Comparison of ENCODE assay signal across 29 mouse cellular contexts in genomic region chr9:15869456-15869855, GRCm38 (mm10). TPM values are rescaled to one million over a fixed set of nuclear protein-coding genes. Genes with fewer than 3 reads are reported as not detected.
A peak's percentile ranks its signal among the peaks of the same experiment; 100 is the strongest.
DNase-seq lines count a peak whose midpoint lies in the region; ATAC-seq and TF ChIP-seq lines count a peak whose summit lies in the region.
"Had no signal": no experiment of that assay in that cellular context is flagged by ENCODE, and none has a peak within 500 bp of the region (broad histone marks: within the 10 kb centered on the region; RNA-seq: fewer than 3 reads in every experiment).

No protein-coding gene starts in this region.

- WGBS in forebrain, embryonic 14.5 days, result 37% methylated on average over 4 of the region's 4 CpGs
- 33% methylated on average over 4 of the region's 4 CpGs for WGBS in forebrain, postnatal 0 days
- WGBS in midbrain, embryonic 13.5 days, result 64% methylated on average over 4 of the region's 4 CpGs

- H3K27me3 ChIP-seq in forebrain, embryonic 14.5 days (replicated peaks; ENCODE audit: control insufficient read depth, insufficient read depth, low read length), result no peaks in the 10 kb centered on the region; the same call in 1 of the 2 replicates
- H3K27me3 ChIP-seq in forebrain, postnatal 0 days (ENCODE audit: insufficient read depth, low read length), result no peaks in the 10 kb centered on the region
- no peaks in the 10 kb centered on the region for H3K27me3 ChIP-seq in CH12.LX (replicated peaks)
- peaks cover 4% of the 10 kb centered on the region; the same call in 1 of the 2 replicates for H3K27me3 ChIP-seq in midbrain, embryonic 13.5 days

- no peak overlapping the region for H3K27ac ChIP-seq in forebrain, embryonic 14.5 days (ENCODE audit: low read depth, low read length)
- no peak overlapping the region for H3K27ac ChIP-seq in forebrain, postnatal 0 days (ENCODE audit: low read depth, low read length)
- no peak overlapping the region for H3K27ac ChIP-seq in CH12.LX (ENCODE audit: insufficient read depth, low read depth)
- H3K27ac ChIP-seq in midbrain, embryonic 13.5 days, result no peak overlapping the region
- H3K27ac ChIP-seq: embryonic facial prominence, embryonic 12.5 days; embryonic facial prominence, embryonic 15.5 days; forebrain, embryonic 13.5 days had no signal

- in situ Hi-C loops in CH12.LX (cut with MboI; ENCODE audit: low pct_ligation_motif_present, low pct_unique_long_range_greater_than_20kb, low sequenced_read_pairs), result loop anchor here (25.0 kb wide), 1 partner anchor 432 kb away; no protein-coding TSS in a partner anchor

- no peak overlapping the region for H3K9ac ChIP-seq in forebrain, embryonic 14.5 days (ENCODE audit: low read length)
- no peak overlapping the region for H3K9ac ChIP-seq in forebrain, postnatal 0 days
- no peak overlapping the region for H3K9ac ChIP-seq in CH12.LX (ENCODE audit: insufficient read depth, low read depth)
- H3K9ac ChIP-seq in midbrain, embryonic 13.5 days (replicated peaks), result no peak overlapping the region
- H3K9ac ChIP-seq: embryonic facial prominence, embryonic 12.5 days; embryonic facial prominence, embryonic 15.5 days; forebrain, embryonic 13.5 days had no signal

- H3K79me2 ChIP-seq in CH12.LX (replicated peaks; ENCODE audit: control insufficient read depth, extremely low read depth, insufficient read depth, poor library complexity, severe bottlenecking), result no peaks in the 10 kb centered on the region; the same call in 1 of the 2 replicates

- TF ChIP-seq RAD21 in CH12.LX (IDR thresholded peaks at IDR 0.05; ENCODE audit: low read depth, low read length), result no peak

- no peak for TF ChIP-seq POLR2A in CH12.LX (IDR thresholded peaks at IDR 0.05; ENCODE audit: low read depth, low read length)

- no peaks in the 10 kb centered on the region for H3K9me3 ChIP-seq in forebrain, embryonic 14.5 days (replicated peaks; ENCODE audit: control insufficient read depth, low read length)
- H3K9me3 ChIP-seq in forebrain, postnatal 0 days (ENCODE audit: low read length), result no peaks in the 10 kb centered on the region
- H3K9me3 ChIP-seq in CH12.LX (replicated peaks; ENCODE audit: low read length), result no peaks in the 10 kb centered on the region
- H3K9me3 ChIP-seq in midbrain, embryonic 13.5 days, result no peaks in the 10 kb centered on the region
- H3K9me3 ChIP-seq: embryonic facial prominence, embryonic 12.5 days; embryonic facial prominence, embryonic 15.5 days; forebrain, embryonic 13.5 days had no signal

- no peak for ATAC-seq in forebrain, embryonic 14.5 days
- no peak for ATAC-seq in forebrain, postnatal 0 days
- no peak for ATAC-seq in midbrain, embryonic 13.5 days
- ATAC-seq: CD4-positive, CD25-positive, alpha-beta regulatory T cell, adult 4 months; forebrain, embryonic 13.5 days; forebrain, embryonic 16.5 days had no signal

- no peak overlapping the region for H3K4me2 ChIP-seq in forebrain, embryonic 14.5 days (ENCODE audit: low read length)
- H3K4me2 ChIP-seq in forebrain, postnatal 0 days (ENCODE audit: low read depth), result no peak overlapping the region
- no peak overlapping the region for H3K4me2 ChIP-seq in CH12.LX (ENCODE audit: insufficient read depth, low read depth, poor library complexity, severe bottlenecking)
- H3K4me2 ChIP-seq in midbrain, embryonic 13.5 days (replicated peaks), result no peak overlapping the region
- H3K4me2 ChIP-seq: embryonic facial prominence, embryonic 12.5 days; embryonic facial prominence, embryonic 15.5 days; forebrain, embryonic 13.5 days had no signal

- no peaks in the 10 kb centered on the region for H3K36me3 ChIP-seq in forebrain, embryonic 14.5 days (ENCODE audit: control insufficient read depth, insufficient read depth, low read length)
- H3K36me3 ChIP-seq in forebrain, postnatal 0 days (ENCODE audit: insufficient read depth), result no peaks in the 10 kb centered on the region
- no peaks in the 10 kb centered on the region for H3K36me3 ChIP-seq in CH12.LX (replicated peaks in 1 of 2; ENCODE audit: control insufficient read depth in 1 of 2, insufficient read depth in 1 of 2, low read length in 1 of 2)
- H3K36me3 ChIP-seq in midbrain, embryonic 13.5 days, result no peaks in the 10 kb centered on the region
- H3K36me3 ChIP-seq: embryonic facial prominence, embryonic 12.5 days; embryonic facial prominence, embryonic 15.5 days had no signal

- TF ChIP-seq CTCF in forebrain, postnatal 0 days (IDR thresholded peaks at IDR 0.05; ENCODE audit: low read depth), result no peak
- TF ChIP-seq CTCF in CH12.LX (conservative IDR thresholded peaks at IDR 0.05 in 1 of 2, IDR thresholded peaks at IDR 0.05 in 1 of 2; ENCODE audit: low read depth in 2 of 2, low read length in 2 of 2), result no peak

- H3K4me1 ChIP-seq in forebrain, embryonic 14.5 days (ENCODE audit: control insufficient read depth, insufficient read depth, low read length), result no peaks in the 10 kb centered on the region
- no peaks in the 10 kb centered on the region for H3K4me1 ChIP-seq in forebrain, postnatal 0 days (ENCODE audit: insufficient read depth)
- peaks cover 0 to 8% of the 10 kb centered on the region in 2 experiments; a peak in 2 of 4 replicates for H3K4me1 ChIP-seq in CH12.LX (ENCODE audit: control insufficient read depth in 1 of 2, insufficient read depth in 2 of 2)
- no peaks in the 10 kb centered on the region for H3K4me1 ChIP-seq in midbrain, embryonic 13.5 days (replicated peaks)
- H3K4me1 ChIP-seq: embryonic facial prominence, embryonic 12.5 days; embryonic facial prominence, embryonic 15.5 days had no signal

- no peak overlapping the region for H3K4me3 ChIP-seq in forebrain, embryonic 14.5 days (ENCODE audit: low read depth, low read length)
- H3K4me3 ChIP-seq in forebrain, postnatal 0 days (ENCODE audit: low read depth, low read length), result no peak overlapping the region
- no peak overlapping the region for H3K4me3 ChIP-seq in CH12.LX (replicated peaks in 1 of 3; ENCODE audit: low read depth in 2 of 3, low read length in 2 of 3, poor library complexity in 1 of 3)
- H3K4me3 ChIP-seq in midbrain, embryonic 13.5 days (replicated peaks), result no peak overlapping the region
- H3K4me3 ChIP-seq: embryonic facial prominence, embryonic 12.5 days; embryonic facial prominence, embryonic 15.5 days; erythroblast, embryonic 14.5 days; forebrain, embryonic 13.5 days had no signal

- peak; percentile 9 for DNase-seq in adrenal gland, postnatal 14 days
- DNase-seq in adrenal gland, adult (ENCODE audit: inconsistent age in 2 of 2, low spot score in 1 of 2), result no peak
- peak; percentile 14 for DNase-seq in forebrain, embryonic 14.5 days (ENCODE audit: low spot score)
- no peak for DNase-seq in forebrain, postnatal 0 days
- peak; percentile 9 for DNase-seq in CH12.LX (ENCODE audit: extremely low read depth)
- DNase-seq in fat pad, adult 2 months (ENCODE audit: extremely low read depth, low read depth, low spot score), result peak; percentile 49
- no peak for DNase-seq in right cerebral cortex, postnatal 14 days
- DNase-seq: adrenal gland, adult 8-10 months; adrenal gland, postnatal 25 days; B cell, adult 2 months; cerebellum, adult 11-12 months; cerebellum, adult 2 months; cerebellum, adult 9-10 months; cerebellum, postnatal 10 days; cerebellum, postnatal 25 days; embryo, embryonic 11 days had no signal

- dilution Hi-C loops in CH12.LX (cut with MboI; ENCODE audit: extremely low pct_ligation_motif_present, extremely low pct_unique_long_range_greater_than_20kb, low sequenced_read_pairs), result no loop called here

- TF ChIP-seq EP300 in CH12.LX (IDR thresholded peaks at IDR 0.05; ENCODE audit: low read length), result no peak

TF ChIP-seq in CH12.LX, 34 proteins besides CTCF, POLR2A, EP300 and RAD21 (continues in another document):
- TF ChIP-seq JUN (IDR thresholded peaks at IDR 0.05; ENCODE audit: insufficient read depth, low read depth, low read length) (peak; percentile 28; the same call in 1 of the 2 replicates), ZC3H11A (IDR thresholded peaks at IDR 0.05; ENCODE audit: low read depth, low read length) (no peak), SIN3A (IDR thresholded peaks at IDR 0.05; ENCODE audit: low read length) (no peak), USF2 (conservative IDR thresholded peaks at IDR 0.05; ENCODE audit: low read depth, low read length) (no peak), RCOR1 (conservative IDR thresholded peaks at IDR 0.05; ENCODE audit: low read depth, low read length) (no peak), IRF4 (IDR thresholded peaks at IDR 0.05; ENCODE audit: low read depth, low read length) (no peak), SMC3 (IDR thresholded peaks at IDR 0.05; ENCODE audit: low read depth, low read length) (no peak), ELF1 (IDR thresholded peaks at IDR 0.05; ENCODE audit: low read depth, low read length) (no peak), MAZ (IDR thresholded peaks at IDR 0.05; ENCODE audit: low read depth, low read length) (no peak), MAFK (IDR thresholded peaks at IDR 0.05; ENCODE audit: insufficient replicate concordance, low read length) (no peak), GABPA (IDR thresholded peaks at IDR 0.05; ENCODE audit: insufficient replicate concordance, low read depth, low read length) (no peak), MAX (IDR thresholded peaks at IDR 0.05; ENCODE audit: low read length) (peak; percentile 73), NRF1 (IDR thresholded peaks at IDR 0.05; ENCODE audit: low read depth, low read length) (no peak), ZMIZ1 (IDR thresholded peaks at IDR 0.05; ENCODE audit: low read depth, low read length) (no peak), USF1 (IDR thresholded peaks at IDR 0.05; ENCODE audit: low read depth, low read length) (no peak), BHLHE40 (IDR thresholded peaks at IDR 0.05; ENCODE audit: low read depth, low read length) (peak; percentile 93), ZNF384 (IDR thresholded peaks at IDR 0.05; ENCODE audit: low read depth, low read length) (no peak), KAT2A (IDR thresholded peaks at IDR 0.05; ENCODE audit: insufficient replicate concordance, low read length) (no peak), ZKSCAN1 (IDR thresholded peaks at IDR 0.05; ENCODE audit: borderline replicate concordance, low read depth, low read length) (no peak), CHD1 (IDR thresholded peaks at IDR 0.05; ENCODE audit: low read depth, low read length) (no peak), MXI1 (IDR thresholded peaks at IDR 0.05; ENCODE audit: low read depth, low read length) (peak; percentile 69; the same call in 1 of the 2 replicates), MEF2A (IDR thresholded peaks at IDR 0.05; ENCODE audit: borderline replicate concordance, low read depth, low read length) (no peak)

RNA-seq across cellular contexts. Expression of gene Mtnr1b, which starts 4.9 kb away (rescaled TPM):
- not detected in 2 replicates for total RNA-seq in adrenal gland, postnatal 14 days (2021)
- polyA plus RNA-seq in forebrain, embryonic 14.5 days (2014; fragmentation: Nextera tagmentation; extraction: Ambion mirVana), result not detected in 2 replicates
- total RNA-seq in forebrain, postnatal 0 days (2014; rRNA removed), result not detected in 2 replicates
- not detected in 2 replicates for polyA plus RNA-seq in forebrain, postnatal 0 days (2015; fragmentation: Nextera tagmentation; extraction: Ambion mirVana)
- total RNA-seq in CH12.LX (2012; rRNA removed) (not detected in 2 replicates), CH12.LX (2014; rRNA removed) (not detected in 2 replicates)
- polyA plus RNA-seq in CH12.LX (2012; ENCODE audit: insufficient read length, low read depth), result not detected in 2 replicates
- not detected in 2 replicates for polyA plus RNA-seq in midbrain, embryonic 13.5 days (2015; fragmentation: Nextera tagmentation; extraction: Ambion mirVana)
- total RNA-seq: adrenal gland, adult 18-20 months; adrenal gland, adult 8-10 months; adrenal gland, postnatal 25 days; adrenal gland, postnatal 4 days; common myeloid progenitor, adult 5-6 weeks; ES-E14; MEL had no signal
- polyA plus RNA-seq: CD4-positive, CD25-positive, alpha-beta regulatory T cell, adult 4 months; cerebellum, adult 2 months; embryonic facial prominence, embryonic 12.5 days; embryonic facial prominence, embryonic 15.5 days; erythroblast, embryonic 14.5 days; forebrain, embryonic 11.5 days; forebrain, embryonic 13.5 days; forebrain, embryonic 16.5 days had no signal

Comparison
In these comparisons a context has a peak if more than half of its experiments do, and no peak if none do; other contexts are left out.
1. DNase-seq: peak in adrenal gland, postnatal 14 days (single experiment), forebrain, embryonic 14.5 days (single experiment), CH12.LX (single experiment) and fat pad, adult 2 months (single experiment); none in adrenal gland, adult (0 of 2), forebrain, postnatal 0 days (single experiment) and right cerebral cortex, postnatal 14 days (single experiment).